Mouse (Mus musculus) granulocyte monocyte progenitor cell, adult 5-6 weeks (primary cell): ENCODE results near the gene Enpep. TPM values are rescaled to one million over a fixed set of nuclear protein-coding genes. Genes with fewer than 3 reads are reported as not detected.

ENCODE experiments used
- ATAC-seq: replicated peaks from 2 replicates; pipeline ENCODE4 v1.8.0; 2016; ENCODE audit warnings: mild to moderate bottlenecking, moderate TSS enrichment, inconsistent platforms; ENCODE audit not compliant: poor library complexity, severe bottlenecking
- total RNA-seq, 2 experiments: library from RNA; stranded (forward) in 1 of 2; stranded (reverse) in 1 of 2; fragments of 200-712, 200-1000 nt in 1 of 2; fragments of >200 nt in 1 of 2; fragmentation: Nextera tagmentation in 1 of 2; gene quantifications; 2 replicates each; pipeline ENCODE4 v1.2.3; 2014 to 2017

Gene Enpep
- not detected in 2 replicates for total RNA-seq (2014; fragmentation: Nextera tagmentation)
- not detected in 2 replicates for total RNA-seq (2017)

GRCm38 (mm10) chr3:129332586-129332985, at the start of gene Enpep:
Enpep (minus strand) TSS chr3:129332720.
- ATAC-seq: no peak

GRCm38 (mm10) chr3:129379109-129379508, 46.6 kb upstream of the Enpep start:
- ATAC-seq: peak; percentile 40

DNA sequence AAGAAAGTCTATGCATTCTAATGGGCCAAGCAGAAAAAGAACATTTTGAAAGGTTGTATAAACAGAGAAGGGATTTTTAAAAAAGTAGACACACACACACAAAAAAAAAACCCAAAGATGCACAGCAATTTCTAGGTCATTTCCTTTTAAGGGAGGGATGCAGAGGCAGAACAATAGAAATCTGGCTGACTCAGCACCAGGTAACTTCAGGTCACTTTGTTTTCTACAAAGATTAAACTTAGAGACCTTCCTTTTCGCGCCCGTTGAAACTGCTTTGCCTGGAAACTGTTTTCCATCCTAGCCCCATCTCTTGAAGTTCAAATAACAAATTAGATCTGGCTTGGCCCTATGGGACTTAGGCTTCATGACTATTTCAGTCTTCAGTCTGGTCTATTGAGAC, 42.6 kb upstream of the Enpep start:
- no peak for ATAC-seq

DNA sequence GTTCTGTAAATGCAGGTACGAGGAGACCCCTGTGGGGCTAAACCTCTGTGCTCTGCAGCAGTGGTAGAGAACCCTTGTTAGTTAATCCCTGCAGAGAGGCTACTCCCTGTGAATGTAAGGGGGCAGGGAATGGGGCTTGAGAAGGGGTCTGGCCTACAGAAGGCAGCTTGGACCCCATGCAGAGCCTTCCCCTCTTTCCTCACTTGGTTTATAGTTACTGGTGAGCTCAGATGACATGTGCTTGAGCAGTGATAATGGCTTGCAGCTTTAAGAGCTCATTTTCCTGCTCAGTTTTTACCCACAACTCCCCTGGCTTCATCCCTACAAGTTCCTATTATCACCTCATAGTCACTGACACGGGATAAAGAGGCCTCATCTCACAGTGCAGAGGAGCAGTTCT, 40.6 kb upstream of the Enpep start:
- ATAC-seq: no peak

- ATAC-seq: no peak
Measured at GRCm38 (mm10) chr3:129369491-129369890, 37.0 kb upstream of the Enpep start.

DNA sequence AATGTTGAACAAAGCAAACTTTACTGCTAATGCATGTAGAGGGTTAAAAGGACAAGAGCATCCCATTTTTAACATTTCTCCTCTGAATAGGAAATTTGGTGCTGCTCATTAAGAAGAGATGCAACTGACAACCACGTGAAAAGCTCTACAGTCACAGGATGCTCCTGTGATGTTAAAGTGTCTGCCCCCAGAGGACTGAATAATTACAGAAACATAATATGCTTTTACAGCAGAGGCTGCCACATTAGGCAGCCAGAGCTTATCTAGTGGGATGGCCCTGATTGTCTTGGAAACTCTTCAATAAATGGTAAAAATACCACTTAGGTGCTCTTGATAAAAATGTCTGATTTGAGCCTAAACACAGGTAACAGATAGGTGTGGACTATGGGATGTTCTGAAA, 33.4 kb upstream of the Enpep start:
- no peak for ATAC-seq

- ATAC-seq: no peak
Measured at GRCm38 (mm10) chr3:129364818-129365390, 32.4 kb upstream of the Enpep start.

DNA sequence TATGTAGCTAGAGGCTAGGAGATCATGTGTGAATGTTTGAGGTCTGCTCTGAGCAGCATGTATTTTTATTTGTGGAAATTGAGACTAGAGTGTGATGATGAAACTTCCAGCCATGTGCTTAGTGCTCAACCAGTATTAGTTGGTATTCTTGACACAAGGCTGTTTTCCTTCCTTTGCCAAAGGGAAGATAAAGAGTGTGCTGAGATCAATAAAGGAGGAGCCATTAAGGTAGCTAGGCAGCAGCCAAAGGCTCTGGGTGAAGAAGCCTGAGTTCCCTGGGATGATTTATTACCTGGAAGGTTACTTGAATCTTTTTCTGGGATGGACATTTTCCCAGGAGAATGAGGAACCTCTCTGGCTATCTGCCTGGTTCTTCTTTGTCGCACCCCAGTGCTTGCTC, 30.9 kb upstream of the Enpep start:
- ATAC-seq: no peak

DNA sequence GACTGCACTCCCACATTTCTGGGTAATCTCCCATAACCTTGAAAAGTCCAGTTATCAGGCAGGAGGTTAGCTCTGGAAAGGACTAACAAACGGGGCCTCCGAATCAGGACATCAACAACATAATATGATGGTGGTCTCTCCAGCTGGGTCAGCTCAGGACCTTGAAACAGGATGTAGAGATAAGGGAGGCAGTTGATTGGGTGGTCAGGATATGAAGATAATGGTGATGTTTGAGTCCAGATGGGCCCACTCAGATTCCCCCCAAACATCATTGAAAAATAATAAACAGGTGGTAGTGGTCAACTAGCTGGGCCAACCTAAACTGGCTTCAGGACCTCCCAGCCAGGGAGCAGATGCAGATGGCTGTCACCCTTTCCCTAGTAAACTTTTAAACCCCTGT, 25.6 kb upstream of the Enpep start:
- ATAC-seq: no peak

GRCm38 (mm10) chr3:129353901-129354300, 21.4 kb upstream of the Enpep start:
- ATAC-seq: no peak

- no peak for ATAC-seq
Measured at GRCm38 (mm10) chr3:129351320-129351877, 18.9 kb upstream of the Enpep start.

DNA sequence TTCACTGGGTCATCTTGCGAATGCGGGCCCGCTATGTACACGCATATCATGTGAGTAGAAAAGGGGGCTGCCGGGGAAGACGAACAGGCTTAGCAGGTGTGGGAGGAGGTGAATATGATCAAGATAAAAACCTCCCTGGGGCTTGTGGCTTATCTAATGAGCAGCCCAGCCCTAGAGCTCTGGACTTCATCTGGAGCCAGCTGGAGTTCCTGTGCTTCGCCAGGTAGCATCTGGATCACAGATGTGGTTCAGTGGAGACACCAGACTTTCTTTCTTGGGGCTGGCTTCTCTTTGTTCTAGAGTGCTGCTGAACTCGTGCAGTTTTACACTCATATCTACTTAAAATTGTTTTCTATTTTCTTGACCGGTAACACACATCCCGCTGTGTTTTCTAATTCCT, 14.8 kb upstream of the Enpep start:
- no peak for ATAC-seq

- ATAC-seq: no peak
Measured at GRCm38 (mm10) chr3:129342767-129343166, 10.2 kb upstream of the Enpep start.

DNA sequence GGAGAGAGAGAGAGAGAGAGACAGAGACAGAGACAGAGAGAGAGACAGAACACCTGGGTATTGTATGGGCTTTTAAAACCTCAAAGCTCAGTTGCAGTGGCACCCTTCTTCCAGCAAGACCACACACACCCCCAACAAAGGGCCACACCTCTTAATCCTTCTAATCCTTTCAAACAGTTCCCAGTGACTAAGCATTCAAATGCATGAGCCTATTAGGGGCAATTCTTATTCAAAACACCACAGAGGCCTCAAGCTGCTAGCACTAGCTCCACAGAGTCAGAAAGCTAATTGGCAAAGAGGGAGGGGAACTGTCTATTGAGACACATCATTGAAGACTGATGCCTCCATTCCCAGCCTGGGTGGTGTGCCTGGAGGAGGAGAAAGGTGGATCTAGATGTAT, 8.5 kb upstream of the Enpep start:
- ATAC-seq: no peak

- peak; percentile 97 for ATAC-seq
Measured at GRCm38 (mm10) chr3:129338296-129339091, 6.0 kb upstream of the Enpep start.

GRCm38 (mm10) chr3:129332142-129332541, 378 bp downstream of the Enpep start:
- no peak for ATAC-seq

DNA sequence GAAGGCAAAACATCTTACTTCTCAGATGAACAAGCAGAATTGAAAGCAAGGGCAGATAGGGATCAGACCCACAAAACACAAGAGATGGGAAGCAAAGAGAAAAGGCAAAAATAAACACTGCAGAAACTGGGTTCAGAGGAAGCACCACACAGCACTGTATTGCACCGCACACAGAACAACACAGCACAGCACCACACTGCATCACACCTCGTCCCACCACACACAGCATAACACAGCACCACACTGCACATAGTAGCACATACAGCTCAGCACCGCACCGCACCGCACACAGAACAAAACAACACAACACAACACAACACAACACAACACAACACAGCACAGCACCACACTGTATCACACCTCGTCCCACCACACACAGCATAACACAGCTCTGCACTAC, 1.1 kb downstream of the Enpep start:
- no peak for ATAC-seq

DNA sequence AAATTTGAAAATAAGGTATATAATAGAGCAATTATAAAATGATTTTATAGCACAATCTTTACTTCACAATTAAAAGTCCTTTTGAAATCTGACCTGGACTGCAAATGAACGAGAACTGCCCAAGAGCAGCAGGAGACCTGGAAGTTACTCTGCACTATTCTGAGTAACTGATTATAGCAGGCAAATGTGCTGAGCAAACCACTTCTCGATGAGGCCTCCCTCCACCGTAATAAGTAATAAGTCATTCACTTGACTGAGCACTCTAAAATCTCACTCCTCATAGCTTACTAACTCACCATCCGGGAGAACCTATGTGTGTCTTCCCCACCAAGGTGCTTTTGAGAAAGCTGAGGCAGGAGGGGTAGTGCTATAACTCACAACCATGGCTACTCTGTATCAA, 4.5 kb downstream of the Enpep start:
- no peak for ATAC-seq

DNA sequence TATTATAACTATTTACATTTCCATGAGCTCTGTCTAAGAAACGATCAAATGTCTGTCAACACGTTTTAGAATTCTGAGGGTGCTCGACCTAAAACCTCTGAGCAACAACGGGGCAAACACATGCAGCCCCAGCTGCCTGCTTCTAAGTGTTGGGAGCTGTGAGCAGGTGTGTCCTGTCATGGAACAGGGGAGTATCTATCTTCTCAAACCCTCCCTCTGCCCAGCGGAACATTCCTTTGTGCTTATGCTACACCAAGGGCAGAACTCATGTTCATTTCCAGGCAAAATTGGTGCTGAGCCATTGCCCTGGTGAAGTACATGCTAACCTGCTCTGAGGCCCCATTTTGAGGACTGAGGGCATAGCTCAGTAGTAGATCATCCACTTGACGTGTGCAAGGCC, 10.9 kb downstream of the Enpep start:
- ATAC-seq: no peak

GRCm38 (mm10) chr3:129317032-129317729, 15.3 kb downstream of the Enpep start:
- ATAC-seq: no peak
